Mouse (Mus musculus): ENCODE data around the gene Bin2. TPM values are rescaled to one million over a fixed set of nuclear protein-coding genes. Genes with fewer than 3 reads are reported as not detected.

Bin2 gene
- polyA plus RNA-seq, 1 experiment from 2014 or later = 5.7 TPM

- peak overlapping the region; percentile 67 for H3K4me3 ChIP-seq (ENCODE audit: low read depth, low read length)
- H3K36me3 ChIP-seq (ENCODE audit: control insufficient read depth, insufficient read depth, low read length) = no peaks in the 10 kb centered on the region
- H3K4me1 ChIP-seq (replicated peaks; ENCODE audit: control insufficient read depth, insufficient read depth, low read length) = peaks cover 7% of the 10 kb centered on the region; the same call in 1 of the 2 replicates
- peaks cover 22% of the 10 kb centered on the region; the same call in 1 of the 2 replicates for H3K27me3 ChIP-seq (replicated peaks; ENCODE audit: control insufficient read depth, insufficient read depth, low read length)
- 3% methylated on average over 28 of the region's 35 CpGs for WGBS
- peak overlapping the region; percentile 97 for H3K4me2 ChIP-seq (ENCODE audit: low read length)
- peak overlapping the region; percentile 85 for H3K9ac ChIP-seq (ENCODE audit: low read length)
- H3K27ac ChIP-seq (ENCODE audit: low read depth) = no peak overlapping the region
- no peaks in the 10 kb centered on the region for H3K9me3 ChIP-seq (ENCODE audit: control insufficient read depth, low read length)
- ATAC-seq (replicated peaks; ENCODE audit: low FRiP score, low TSS enrichment, low read depth) (peak; percentile 64), DNase-seq (ENCODE audit: low spot score) (peak; percentile 84)
Measured at GRCm38 (mm10) chr15:100600047-100600695, 69.2 kb downstream of the Bin2 start.

- ATAC-seq (replicated peaks; ENCODE audit: low FRiP score, low TSS enrichment, low read depth) (peak; percentile 66), DNase-seq (ENCODE audit: low spot score) (peak; percentile 76)
- Histone ChIP-seq H3K36me3 (ENCODE audit: control insufficient read depth, insufficient read depth, low read length) (no peaks in the 10 kb centered on the region), H3K4me2 (ENCODE audit: low read length) (peak within 1 kb of the TSS; percentile 97), H3K4me3 (ENCODE audit: low read depth, low read length) (peak within 1 kb of the TSS; percentile 67), H3K27me3 (replicated peaks; ENCODE audit: control insufficient read depth, insufficient read depth, low read length) (peaks cover 20% of the 10 kb centered on the region; the same call in 1 of the 2 replicates), H3K9ac (ENCODE audit: low read length) (peak within 1 kb of the TSS; percentile 85), H3K27ac (ENCODE audit: low read depth) (no peak within 1 kb of the TSS), H3K9me3 (ENCODE audit: control insufficient read depth, low read length) (no peaks in the 10 kb centered on the region), H3K4me1 (replicated peaks; ENCODE audit: control insufficient read depth, insufficient read depth, low read length) (peaks cover 7% of the 10 kb centered on the region; the same call in 1 of the 2 replicates)
- whole genome bisulfite sequencing = under 1% methylated on average over 66 of the region's 76 CpGs
Measured at GRCm38 (mm10) chr15:100599276-100600046, 69.9 kb downstream of the Bin2 start, which contains the start of gene Pou6f1. Gene Pou6f1 (minus strand): TSS chr15:100599984.

GRCm38 (mm10) chr15:100598883-100599275, 70.5 kb downstream of the Bin2 start:
- Histone ChIP-seq H3K27me3 (replicated peaks; ENCODE audit: control insufficient read depth, insufficient read depth, low read length) (peaks cover 20% of the 10 kb centered on the region; the same call in 1 of the 2 replicates), H3K9ac (ENCODE audit: low read length) (peak overlapping the region; percentile 85), H3K36me3 (ENCODE audit: control insufficient read depth, insufficient read depth, low read length) (no peaks in the 10 kb centered on the region), H3K27ac (ENCODE audit: low read depth) (no peak overlapping the region), H3K4me2 (ENCODE audit: low read length) (peak overlapping the region; percentile 97), H3K4me3 (ENCODE audit: low read depth, low read length) (peak overlapping the region; percentile 67), H3K4me1 (replicated peaks; ENCODE audit: control insufficient read depth, insufficient read depth, low read length) (peaks cover 7% of the 10 kb centered on the region; the same call in 1 of the 2 replicates), H3K9me3 (ENCODE audit: control insufficient read depth, low read length) (no peaks in the 10 kb centered on the region)
- DNase-seq (ENCODE audit: low spot score) (no peak), ATAC-seq (replicated peaks; ENCODE audit: low FRiP score, low TSS enrichment, low read depth) (no peak)
- under 1% methylated on average over 12 of the region's 12 CpGs for WGBS

- no peak for ATAC-seq (replicated peaks; ENCODE audit: low FRiP score, low TSS enrichment, low read depth)
- Histone ChIP-seq H3K27ac (ENCODE audit: low read depth) (no peak overlapping the region), H3K27me3 (replicated peaks; ENCODE audit: control insufficient read depth, insufficient read depth, low read length) (peaks cover 20% of the 10 kb centered on the region; the same call in 1 of the 2 replicates), H3K4me3 (ENCODE audit: low read depth, low read length) (peak overlapping the region; percentile 67), H3K36me3 (ENCODE audit: control insufficient read depth, insufficient read depth, low read length) (no peaks in the 10 kb centered on the region), H3K4me2 (ENCODE audit: low read length) (peak overlapping the region; percentile 97), H3K9me3 (ENCODE audit: control insufficient read depth, low read length) (no peaks in the 10 kb centered on the region), H3K4me1 (replicated peaks; ENCODE audit: control insufficient read depth, insufficient read depth, low read length) (peaks cover 7% of the 10 kb centered on the region; the same call in 1 of the 2 replicates), H3K9ac (ENCODE audit: low read length) (peak overlapping the region; percentile 85; the same call in 1 of the 2 replicates)
- DNase-seq (ENCODE audit: low spot score) = no peak
- 18% methylated on average over 9 of the region's 9 CpGs for WGBS
Measured at GRCm38 (mm10) chr15:100598287-100598882, 71.0 kb downstream of the Bin2 start.

GRCm38 (mm10) chr15:100592817-100593216, 76.5 kb downstream of the Bin2 start:
- DNase-seq (ENCODE audit: low spot score) = no peak
- 81% methylated on average over 6 of the region's 6 CpGs for WGBS
- no peaks in the 10 kb centered on the region for H3K4me1 ChIP-seq (replicated peaks; ENCODE audit: control insufficient read depth, insufficient read depth, low read length)
- H3K27ac ChIP-seq (ENCODE audit: low read depth) = no peak overlapping the region
- no peak overlapping the region for H3K4me3 ChIP-seq (ENCODE audit: low read depth, low read length)
- H3K9me3 ChIP-seq (ENCODE audit: control insufficient read depth, low read length) = no peaks in the 10 kb centered on the region
- no peaks in the 10 kb centered on the region for H3K27me3 ChIP-seq (replicated peaks; ENCODE audit: control insufficient read depth, insufficient read depth, low read length)
- ATAC-seq (replicated peaks; ENCODE audit: low FRiP score, low TSS enrichment, low read depth) = no peak
- H3K36me3 ChIP-seq (ENCODE audit: control insufficient read depth, insufficient read depth, low read length) = 0 out of 2 replicates have a peak, but pooled peaks cover 3% of the 10 kb centered on the region
- no peak overlapping the region for H3K9ac ChIP-seq (ENCODE audit: low read length)
- H3K4me2 ChIP-seq (ENCODE audit: low read length) = no peak overlapping the region

Small RNA genes lying within 50 kb of the gene (microRNA-seq; reads per million reads assigned to microRNA genes)
- not detected for gene Mir6961

Other genes starting within 250 kb of the Bin2 start
- not detected in 2 replicates for gene Gm5475, start 247.4 kb downstream of the Bin2 start, polyA plus RNA-seq (2014; fragmentation: Nextera tagmentation; extraction: Ambion mirVana)
- gene Slc11a2, start 244.5 kb downstream of the Bin2 start, polyA plus RNA-seq (2014; fragmentation: Nextera tagmentation; extraction: Ambion mirVana) = 17.6 and 20.6 TPM in 2 replicates
- gene Letmd1, start 200.5 kb downstream of the Bin2 start, polyA plus RNA-seq (2014; fragmentation: Nextera tagmentation; extraction: Ambion mirVana) = 38.5 and 40.1 TPM in 2 replicates
- gene Csrnp2, start 174.1 kb downstream of the Bin2 start, polyA plus RNA-seq (2014; fragmentation: Nextera tagmentation; extraction: Ambion mirVana) = 11.3 and 13.5 TPM in 2 replicates
- gene Tfcp2, start 117.5 kb downstream of the Bin2 start, polyA plus RNA-seq (2014; fragmentation: Nextera tagmentation; extraction: Ambion mirVana) = 20.0 and 23.7 TPM in 2 replicates
- 6.9 and 7.6 TPM in 2 replicates for gene Pou6f1, start 69.6 kb downstream of the Bin2 start, polyA plus RNA-seq (2014; fragmentation: Nextera tagmentation; extraction: Ambion mirVana)
- gene Dazap2, start 54.2 kb downstream of the Bin2 start, polyA plus RNA-seq (2014; fragmentation: Nextera tagmentation; extraction: Ambion mirVana) = 269 and 284 TPM in 2 replicates
- 31.1 and 36.2 TPM in 2 replicates for gene Smagp, start 32.6 kb downstream of the Bin2 start, polyA plus RNA-seq (2014; fragmentation: Nextera tagmentation; extraction: Ambion mirVana)
- gene Cela1, start 18.4 kb upstream of the Bin2 start, polyA plus RNA-seq (2014; fragmentation: Nextera tagmentation; extraction: Ambion mirVana) = 11.9 and 49.9 TPM in 2 replicates
- 1.2 and 1.4 TPM in 2 replicates for gene Galnt6, start 59.8 kb upstream of the Bin2 start, polyA plus RNA-seq (2014; fragmentation: Nextera tagmentation; extraction: Ambion mirVana)
- 5.4 and 6.4 TPM in 2 replicates for gene Slc4a8, start 92.2 kb upstream of the Bin2 start, polyA plus RNA-seq (2014; fragmentation: Nextera tagmentation; extraction: Ambion mirVana)
- gene Scn8a, start 200.3 kb upstream of the Bin2 start, polyA plus RNA-seq (2014; fragmentation: Nextera tagmentation; extraction: Ambion mirVana) = 4.0 and 5.5 TPM in 2 replicates

Measured in intestine, embryonic 14.5 days (tissue).